Mouse (Mus musculus) MN1 (cell line): Measurements from ENCODE around the gene Srsf10.

Experiments
- DNase-seq: peaks from one replicate; pipeline ENCODE4 v3.0.0-alpha.2; 2016; ENCODE audit warnings: low spot score

The Srsf10 gene

DNA sequence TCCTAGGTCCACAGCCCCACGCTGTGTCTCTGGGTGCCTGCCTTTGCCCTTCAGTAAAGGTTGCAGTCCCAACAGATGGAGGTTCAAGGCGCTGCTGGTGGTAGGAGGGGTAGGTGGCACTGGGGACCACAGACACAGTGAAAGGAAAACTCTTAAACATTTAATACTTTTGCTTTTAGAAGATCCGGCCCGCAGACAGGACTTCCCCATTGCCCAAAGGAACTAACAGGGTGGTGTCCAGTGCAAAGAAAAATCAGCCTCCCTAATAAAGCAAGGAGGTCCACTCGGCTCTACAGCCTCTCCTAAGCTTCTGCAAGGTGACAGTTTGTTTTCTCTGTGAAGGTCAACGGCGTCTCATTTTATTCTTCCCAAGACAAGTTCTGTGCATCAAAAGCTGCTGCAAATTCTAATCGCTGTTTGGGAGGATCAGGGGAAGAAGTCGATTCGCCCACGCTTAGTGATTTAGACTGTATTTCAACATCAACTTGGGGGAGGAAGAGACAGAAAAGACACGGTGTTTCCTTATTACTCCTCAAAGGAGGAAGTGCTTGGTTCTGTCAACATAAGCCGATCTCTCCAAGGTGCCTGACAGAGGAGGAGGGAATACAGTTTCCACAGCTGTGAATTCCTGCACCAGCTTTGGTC is 63.2 kb downstream of the Srsf10 start:
- DNase-seq = no peak

DNA sequence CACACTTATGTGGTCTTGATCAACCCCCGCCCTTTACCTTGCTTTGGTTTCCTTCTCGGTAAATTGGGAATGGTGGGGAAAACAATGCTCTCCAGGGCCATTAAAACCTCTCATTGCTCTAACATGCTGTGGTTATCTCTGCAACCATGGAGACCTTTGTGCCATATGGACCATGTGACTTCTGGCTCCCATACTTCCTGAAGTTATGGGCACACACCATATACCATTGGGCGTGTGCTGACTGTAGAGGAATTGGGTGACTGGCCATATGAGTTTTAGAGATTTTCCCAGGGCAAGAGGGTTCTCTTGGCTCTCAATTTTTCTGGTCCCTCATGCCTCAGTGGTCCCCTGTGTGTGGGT is 63.7 kb downstream of the Srsf10 start:
- no peak for DNase-seq
